Mouse (Mus musculus) kidney, embryonic 14.5 days (tissue): ENCODE results near the gene Stx4a. TPM values are rescaled to one million over a fixed set of nuclear protein-coding genes. Genes with fewer than 3 reads are reported as not detected.

ENCODE experiments used
- ATAC-seq: fragments of 200-750 bp; cut with Nextera tagmentation; 2 replicates; pipeline ENCODE4 v1.8.0; 2017; ENCODE audit warnings: moderate number of reproducible peaks, mild to moderate bottlenecking, moderate TSS enrichment, moderate library complexity; ENCODE audit not compliant: low FRiP score, low TSS enrichment
- H3K27ac ChIP-seq: fragments of 300-500 bp; sonication (generic); 2 replicates; pipeline ENCODE4 v1.5.1; 2014; ENCODE audit warnings: low read depth, mild to moderate bottlenecking, low read length, moderate library complexity, mixed read lengths
- H3K27me3 ChIP-seq: fragments of 300-500 bp; sonication (generic); 2 replicates; pipeline ENCODE4 v1.6.1; 2014; ENCODE audit warnings: mild to moderate bottlenecking, low read length; ENCODE audit not compliant: control insufficient read depth, insufficient read depth
- H3K36me3 ChIP-seq: fragments of 300-500 bp; sonication (generic); 2 replicates; pipeline ENCODE4 v1.6.1; 2014; ENCODE audit warnings: low read length, mixed read lengths; ENCODE audit not compliant: control insufficient read depth, insufficient read depth
- H3K4me1 ChIP-seq: fragments of 300-500 bp; sonication (generic); 2 replicates; pipeline ENCODE4 v1.6.1; 2014; ENCODE audit warnings: low read length, mixed read lengths; ENCODE audit not compliant: control insufficient read depth, insufficient read depth
- H3K4me2 ChIP-seq: fragments of 300-500 bp; sonication (generic); replicated peaks from 2 replicates; pipeline ENCODE4 v1.6.1; 2014; ENCODE audit warnings: low read depth, mild to moderate bottlenecking, low read length
- H3K4me3 ChIP-seq: fragments of 300-500 bp; sonication (generic); 2 replicates; pipeline ENCODE4 v1.5.1; 2014; ENCODE audit warnings: mild to moderate bottlenecking, low read length
- H3K9ac ChIP-seq: fragments of 300-500 bp; sonication (generic); 2 replicates; pipeline ENCODE4 v1.6.1; 2014; ENCODE audit warnings: low read depth, mild to moderate bottlenecking, low read length, moderate library complexity
- H3K9me3 ChIP-seq: fragments of 300-500 bp; sonication (generic); 2 replicates; pipeline ENCODE4 v1.6.1; 2016; ENCODE audit warnings: low read length; ENCODE audit not compliant: control insufficient read depth
- WGBS: fragments of 180-500 bp; shearing (Covaris S2); extraction: QIAGEN DNeasy Blood & Tissue Kit; methylation state at CpG from one replicate; pipeline ENCODE4 v1.1.7; 2014; 5-methylcytosine and 5-hydroxymethylcytosine counted together
- polyA plus RNA-seq: library from polyadenylated mRNA; unstranded; fragments of >200 nt; fragmentation: Nextera tagmentation; extraction: Ambion mirVana; gene quantifications from 2 replicates; pipeline ENCODE4 v1.2.1, GENCODE M21; 2014

Stx4a gene
- polyA plus RNA-seq, 1 experiment from 2014 or later = 22.1 TPM

GRCm38 (mm10) chr7:127870136-127870821, 46.2 kb downstream of the Stx4a start:
- no peak overlapping the region for H3K9ac ChIP-seq
- ATAC-seq = no peak
- no peak overlapping the region for H3K27ac ChIP-seq
- WGBS = 82% methylated on average over 5 of the region's 5 CpGs
- no peak overlapping the region for H3K4me3 ChIP-seq
- H3K4me1 ChIP-seq = peaks cover 8% of the 10 kb centered on the region
- peaks cover 35% of the 10 kb centered on the region for H3K36me3 ChIP-seq
- no peaks in the 10 kb centered on the region for H3K27me3 ChIP-seq
- no peaks in the 10 kb centered on the region for H3K9me3 ChIP-seq
- H3K4me2 ChIP-seq = no peak overlapping the region

DNA sequence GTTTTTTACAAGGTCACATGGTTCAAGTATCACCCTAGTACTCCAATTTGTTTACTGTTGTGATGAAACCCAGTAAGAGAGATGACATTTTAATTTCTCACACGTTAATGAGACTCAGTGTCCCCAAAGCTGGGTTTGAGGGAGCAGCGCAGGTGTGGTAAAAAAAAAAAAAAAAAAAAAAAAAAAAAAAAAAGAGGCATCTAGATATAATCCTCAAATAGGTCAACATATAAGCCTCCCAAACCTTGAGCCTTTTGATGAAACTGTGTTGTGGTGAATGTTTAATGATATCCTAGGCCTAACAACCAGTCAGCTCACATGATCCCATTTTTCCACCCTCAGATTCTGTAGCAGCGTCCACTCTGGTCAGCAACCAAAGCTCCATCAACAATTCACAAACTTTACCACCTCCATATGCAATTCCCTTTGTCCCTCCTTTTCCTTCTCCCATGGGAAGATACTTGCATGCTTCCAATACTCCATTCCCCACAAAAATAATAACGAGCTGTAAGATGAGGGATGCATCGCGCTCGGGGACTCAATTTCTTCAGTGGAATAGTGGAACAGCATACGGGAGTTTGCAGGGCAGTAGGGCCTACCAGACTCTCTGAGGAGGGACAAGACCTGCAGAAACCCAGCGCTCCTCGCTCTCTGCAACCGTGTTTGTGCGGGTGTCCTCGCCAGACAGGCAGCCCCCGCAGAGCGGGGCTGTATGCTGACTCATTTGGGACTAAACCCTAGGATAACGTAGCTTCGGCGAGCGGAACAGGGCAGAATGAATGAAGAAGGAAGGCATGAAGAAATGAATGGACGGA, 50.9 kb downstream of the Stx4a start:
- Histone ChIP-seq H3K4me2 (peak overlapping the region; percentile 51), H3K9me3 (no peaks in the 10 kb centered on the region), H3K27me3 (no peaks in the 10 kb centered on the region), H3K4me1 (peaks cover 13% of the 10 kb centered on the region), H3K4me3 (peak overlapping the region; percentile 81), H3K36me3 (peaks cover 24% of the 10 kb centered on the region), H3K9ac (peak overlapping the region; percentile 97), H3K27ac (peak overlapping the region; percentile 99)
- WGBS = 5% methylated on average over 20 of the region's 20 CpGs
- ATAC-seq = peak; percentile 9

GRCm38 (mm10) chr7:127875627-127876001, 51.5 kb downstream of the Stx4a start:
- H3K9me3 ChIP-seq = no peaks in the 10 kb centered on the region
- H3K9ac ChIP-seq = peak overlapping the region; percentile 97
- H3K4me3 ChIP-seq = peak overlapping the region; percentile 81
- peak overlapping the region; percentile 99 for H3K27ac ChIP-seq
- H3K4me2 ChIP-seq = peak overlapping the region; percentile 51
- ATAC-seq = peak; percentile 94
- H3K4me1 ChIP-seq = peaks cover 13% of the 10 kb centered on the region
- no peaks in the 10 kb centered on the region for H3K27me3 ChIP-seq
- under 1% methylated on average over 40 of the region's 43 CpGs for WGBS
- H3K36me3 ChIP-seq = peaks cover 30% of the 10 kb centered on the region

DNA sequence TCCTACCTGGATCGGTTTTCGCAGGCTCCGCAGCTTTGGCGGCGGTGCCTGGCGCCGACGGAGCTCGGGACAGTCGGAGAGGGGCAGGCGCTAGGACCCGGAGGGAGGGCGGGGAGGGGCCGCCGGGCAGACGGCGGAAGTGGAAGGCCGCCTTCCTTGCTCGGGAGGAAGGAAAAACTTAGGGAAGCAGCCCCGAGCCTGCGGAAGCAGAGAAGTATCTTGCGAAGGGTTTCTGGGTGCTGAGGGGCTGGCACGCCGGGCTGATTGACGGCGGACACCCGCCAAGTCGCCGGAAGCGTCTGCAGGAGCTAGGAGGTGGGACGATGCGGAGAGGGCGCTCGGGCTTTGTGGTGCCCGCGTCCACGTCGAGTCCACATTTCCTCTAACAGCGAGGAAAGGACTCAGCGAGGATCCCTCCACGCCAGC, 52.0 kb downstream of the Stx4a start, which contains the start of gene Zfp646:
Gene Zfp646, plus strand, starts transcription at position 181 of the 426 bp plus-strand sequence.
- peaks cover 34% of the 10 kb centered on the region for H3K36me3 ChIP-seq
- ATAC-seq = peak; percentile 87
- peak within 1 kb of the TSS; percentile 81 for H3K4me3 ChIP-seq
- under 1% methylated on average over 41 of the region's 41 CpGs for WGBS
- peak within 1 kb of the TSS; percentile 97 for H3K9ac ChIP-seq
- no peaks in the 10 kb centered on the region for H3K27me3 ChIP-seq
- no peaks in the 10 kb centered on the region for H3K9me3 ChIP-seq
- H3K4me2 ChIP-seq = peak within 1 kb of the TSS; percentile 51
- H3K4me1 ChIP-seq = peaks cover 13% of the 10 kb centered on the region
- peak within 1 kb of the TSS; percentile 99 for H3K27ac ChIP-seq

DNA sequence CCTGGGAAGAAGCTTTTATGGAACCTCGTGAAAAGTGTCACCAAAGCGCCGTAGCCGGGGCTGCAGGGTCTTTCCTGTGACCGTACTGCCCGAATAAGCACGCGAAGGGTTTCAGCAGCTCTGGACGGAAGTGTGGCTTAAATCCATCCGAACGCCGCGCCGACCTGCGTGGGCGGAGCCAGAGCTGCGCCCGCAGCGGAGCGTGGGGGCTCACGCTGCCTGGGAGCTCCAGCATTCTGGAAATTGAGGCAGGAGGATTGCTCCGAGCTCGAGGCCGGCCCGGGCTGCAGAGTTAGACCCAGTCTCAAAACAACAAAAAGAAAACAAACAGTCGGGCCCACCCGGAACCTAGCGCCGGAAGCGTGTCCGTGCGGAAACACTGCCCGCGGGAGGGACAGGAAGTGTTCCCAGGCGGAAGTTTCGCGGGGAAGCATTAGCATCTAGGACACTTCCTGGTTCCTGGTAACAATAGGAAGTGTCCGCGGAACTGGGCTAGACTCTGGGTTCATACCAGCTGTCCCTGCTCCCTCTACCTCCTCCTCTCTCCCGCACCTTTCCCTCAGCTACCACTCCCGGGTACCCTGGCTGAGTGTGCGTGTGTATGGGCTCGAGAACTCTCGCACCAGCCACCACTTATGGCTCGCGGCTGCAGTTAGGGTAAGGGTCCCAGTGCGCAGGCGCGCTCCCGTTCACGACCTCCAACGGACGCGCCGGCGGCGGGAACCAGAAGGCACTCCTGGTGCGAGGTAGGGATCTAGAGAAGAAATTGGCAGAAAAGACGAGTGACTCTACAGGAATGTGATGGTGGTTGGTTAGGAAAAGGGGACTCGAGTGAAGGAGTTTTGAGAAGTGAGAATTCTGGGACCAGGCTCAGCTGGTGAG, 52.6 kb downstream of the Stx4a start, which contains the start of gene Zfp668:
Gene Zfp668, minus strand, starts transcription at position 362 of the 882 bp plus-strand sequence.
- peak within 1 kb of the TSS; percentile 99 for H3K27ac ChIP-seq
- peaks cover 13% of the 10 kb centered on the region for H3K4me1 ChIP-seq
- peak within 1 kb of the TSS; percentile 97 for H3K9ac ChIP-seq
- peak; percentile 74 for ATAC-seq
- H3K4me3 ChIP-seq = peak within 1 kb of the TSS; percentile 81
- peaks cover 41% of the 10 kb centered on the region for H3K36me3 ChIP-seq
- no peaks in the 10 kb centered on the region for H3K9me3 ChIP-seq
- peak within 1 kb of the TSS; percentile 51 for H3K4me2 ChIP-seq
- under 1% methylated on average over 60 of the region's 60 CpGs for WGBS
- H3K27me3 ChIP-seq = no peaks in the 10 kb centered on the region

DNA sequence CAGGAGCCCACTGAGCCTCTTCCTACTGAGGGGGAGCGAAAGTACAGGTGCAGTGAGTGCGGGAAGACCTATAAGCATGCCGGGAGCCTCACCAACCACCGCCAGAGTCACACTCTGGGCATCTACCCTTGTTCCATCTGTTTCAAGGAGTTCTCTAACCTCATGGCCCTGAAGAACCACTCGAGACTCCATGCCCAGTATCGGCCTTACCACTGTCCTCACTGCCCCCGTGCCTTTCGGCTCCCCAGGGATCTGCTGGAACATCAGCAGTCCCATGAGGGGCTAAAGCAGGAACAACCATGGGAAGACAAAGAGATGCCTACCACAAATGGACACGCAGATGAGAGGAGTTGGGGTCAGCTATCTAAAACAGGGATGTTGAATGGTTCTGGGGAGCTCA, 55.2 kb downstream of the Stx4a start:
- 96% methylated on average over 9 of the region's 9 CpGs for WGBS
- no peak for ATAC-seq
- Histone ChIP-seq H3K4me3 (no peak overlapping the region), H3K36me3 (peaks cover 64% of the 10 kb centered on the region), H3K4me1 (peaks cover 15% of the 10 kb centered on the region; the same call in 1 of the 2 replicates), H3K9me3 (no peaks in the 10 kb centered on the region), H3K4me2 (no peak overlapping the region), H3K27me3 (no peaks in the 10 kb centered on the region), H3K9ac (no peak overlapping the region), H3K27ac (no peak overlapping the region)

GRCm38 (mm10) chr7:127880431-127880830, 56.3 kb downstream of the Stx4a start:
- 0 out of 2 replicates have a peak, but pooled peaks cover 12% of the 10 kb centered on the region for H3K4me1 ChIP-seq
- peaks cover 73% of the 10 kb centered on the region for H3K36me3 ChIP-seq
- H3K4me2 ChIP-seq = no peak overlapping the region
- 85% methylated on average over 12 of the region's 12 CpGs for WGBS
- no peaks in the 10 kb centered on the region for H3K27me3 ChIP-seq
- no peak overlapping the region for H3K27ac ChIP-seq
- no peak overlapping the region for H3K9ac ChIP-seq
- no peak overlapping the region for H3K4me3 ChIP-seq
- ATAC-seq = no peak
- H3K9me3 ChIP-seq = no peaks in the 10 kb centered on the region

GRCm38 (mm10) chr7:127885951-127886350, 61.9 kb downstream of the Stx4a start:
- Histone ChIP-seq H3K9ac (no peak overlapping the region), H3K36me3 (peaks cover 85% of the 10 kb centered on the region), H3K27me3 (no peaks in the 10 kb centered on the region), H3K4me2 (no peak overlapping the region), H3K27ac (no peak overlapping the region), H3K9me3 (no peaks in the 10 kb centered on the region), H3K4me1 (0 out of 2 replicates have a peak, but pooled peaks cover 6% of the 10 kb centered on the region), H3K4me3 (no peak overlapping the region)
- WGBS = 61% methylated on average over 6 of the region's 6 CpGs
- ATAC-seq = no peak
